Mouse (Mus musculus) spleen, embryonic (tissue): Measurements from ENCODE around the gene Pds5b.
"Not testable (repeated sequence)": the region's sequence is repeated elsewhere in the genome, so short reads cannot be mapped to it uniquely, and the experiment has no call there.

ENCODE experiments used
- CTCF ChIA-PET: fragments of 350-600 bp; sonication (Branson Sonifier 250); formaldehyde crosslinking; loops from one replicate; lab custom pipeline; 2022; lab: Charles Lee

Pds5b gene

GRCm38 (mm10) chr5:150819520-150819919, 146.0 kb downstream of the Pds5b start:
- CTCF ChIA-PET: no interaction called here

- CTCF ChIA-PET: interaction anchor here (0.6 kb wide), 1 partner anchor 19 kb away, joined by 5 read pairs; no protein-coding TSS in a partner anchor
Observed at GRCm38 (mm10) chr5:150821152-150821551, 147.6 kb downstream of the Pds5b start.

GRCm38 (mm10) chr5:150822781-150823180, 149.2 kb downstream of the Pds5b start:
- CTCF ChIA-PET: no interaction called here

GRCm38 (mm10) chr5:150823361-150823760, 149.8 kb downstream of the Pds5b start:
- CTCF ChIA-PET: no interaction called here

DNA sequence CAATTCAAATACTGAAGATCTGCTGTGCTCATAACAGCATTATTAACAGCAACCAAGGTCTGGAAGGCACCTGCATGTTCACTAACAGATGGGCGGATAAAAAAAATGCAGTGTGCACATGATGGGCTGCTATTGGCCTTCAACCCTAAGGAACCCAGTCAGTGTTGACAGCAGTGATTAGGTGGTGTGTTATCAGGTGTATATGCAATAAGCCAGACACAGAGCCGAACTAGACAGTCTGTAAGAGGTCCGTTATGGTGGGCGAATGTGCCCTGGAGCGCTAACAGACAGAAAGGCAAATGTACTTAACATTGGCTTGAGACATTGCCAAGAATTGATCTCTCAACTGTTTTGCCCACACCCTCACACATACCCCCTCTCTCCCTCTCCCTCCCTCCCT, 156.0 kb downstream of the Pds5b start:
- CTCF ChIA-PET: no interaction called here

- CTCF ChIA-PET: no interaction called here
Observed at GRCm38 (mm10) chr5:150830718-150831117, 157.2 kb downstream of the Pds5b start.

DNA sequence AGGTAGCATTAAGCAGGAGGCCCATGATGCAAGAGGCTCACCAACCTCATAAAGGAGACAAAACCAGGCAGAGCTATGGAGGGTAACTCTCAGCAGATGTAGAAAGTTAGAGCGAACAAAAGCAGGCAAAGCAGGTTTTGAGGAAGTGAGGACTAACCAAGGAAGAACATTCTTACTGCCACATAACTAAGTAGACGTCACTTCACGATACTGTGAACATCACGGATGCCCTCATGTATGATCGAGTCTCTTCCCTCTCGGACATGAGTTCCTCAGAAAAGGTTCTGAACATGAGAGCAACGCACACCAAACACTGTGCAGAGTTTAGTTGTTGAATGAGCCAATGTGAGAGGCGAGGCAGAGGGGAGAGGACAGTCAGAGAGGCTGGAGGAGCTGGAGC, 163.2 kb downstream of the Pds5b start:
- CTCF ChIA-PET: no interaction called here

- CTCF ChIA-PET: interaction anchor here (0.5 kb wide), 1 partner anchor 19 kb away, joined by 5 read pairs; no protein-coding TSS in a partner anchor
Observed at GRCm38 (mm10) chr5:150839688-150840541, 166.4 kb downstream of the Pds5b start.

DNA sequence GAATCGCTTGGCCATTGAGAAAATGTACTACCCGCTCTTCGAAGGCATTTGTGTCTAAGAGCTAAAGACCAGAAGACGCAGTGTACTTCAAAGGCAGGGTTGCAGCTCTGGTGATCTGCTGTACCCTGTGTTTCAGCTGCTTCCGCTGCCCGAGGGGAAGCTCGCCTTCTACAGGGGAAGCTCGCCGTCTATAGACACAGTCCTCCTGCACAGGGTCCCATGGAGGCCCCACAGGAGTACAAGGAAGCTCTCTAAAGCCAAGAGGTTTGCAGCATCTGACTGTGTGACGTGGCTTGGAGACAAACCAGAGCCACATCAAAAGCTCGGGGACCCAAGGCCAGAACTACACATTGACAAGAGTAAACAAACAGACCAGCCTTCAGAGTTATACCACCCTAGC, 167.1 kb downstream of the Pds5b start:
- CTCF ChIA-PET: interaction anchor here (0.5 kb wide), 1 partner anchor 20 kb away, joined by 5 read pairs; no protein-coding TSS in a partner anchor

DNA sequence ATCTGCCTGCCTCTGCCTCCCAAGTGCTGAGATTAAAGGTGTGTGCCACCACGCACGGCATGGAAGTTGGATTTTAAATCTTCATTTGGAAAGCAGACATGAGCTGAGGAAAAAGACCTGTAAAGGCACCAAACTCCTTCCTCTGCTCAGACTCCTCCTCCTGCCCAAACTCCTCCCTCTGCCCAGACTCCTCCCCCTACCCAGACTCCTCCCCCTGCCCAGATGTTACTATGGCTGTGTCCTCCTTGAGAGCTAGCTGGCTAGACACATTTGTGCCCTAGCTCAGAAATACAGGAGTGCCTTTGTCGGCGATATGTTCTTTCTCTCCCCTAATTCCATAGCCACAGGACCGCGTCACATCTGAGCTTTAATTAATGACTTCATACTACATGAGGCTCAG, 172.4 kb downstream of the Pds5b start:
- CTCF ChIA-PET: no interaction called here

DNA sequence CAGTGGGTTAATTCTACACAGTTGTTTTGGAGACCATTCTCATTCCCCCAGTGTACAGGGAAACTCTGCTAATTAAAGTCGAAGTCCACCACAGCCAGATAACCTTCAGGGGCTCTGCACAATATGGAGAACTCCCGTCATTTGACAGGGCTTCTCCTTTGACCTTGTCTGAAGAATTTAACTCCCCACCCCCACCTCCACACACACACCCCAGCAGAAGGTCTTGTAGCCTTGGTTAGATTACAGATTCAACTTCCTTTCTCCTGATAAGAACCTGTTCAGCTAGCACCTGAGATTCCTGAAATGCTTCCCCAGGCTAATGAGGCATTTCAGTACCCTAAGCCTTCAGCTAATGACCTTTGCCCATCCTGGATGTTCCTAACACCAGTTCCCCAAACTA, 177.3 kb downstream of the Pds5b start:
- CTCF ChIA-PET: no interaction called here

GRCm38 (mm10) chr5:150852097-150852496, 178.6 kb downstream of the Pds5b start:
- CTCF ChIA-PET: not testable (repeated sequence)

GRCm38 (mm10) chr5:150854506-150854905, 181.0 kb downstream of the Pds5b start:
- CTCF ChIA-PET: no interaction called here

DNA sequence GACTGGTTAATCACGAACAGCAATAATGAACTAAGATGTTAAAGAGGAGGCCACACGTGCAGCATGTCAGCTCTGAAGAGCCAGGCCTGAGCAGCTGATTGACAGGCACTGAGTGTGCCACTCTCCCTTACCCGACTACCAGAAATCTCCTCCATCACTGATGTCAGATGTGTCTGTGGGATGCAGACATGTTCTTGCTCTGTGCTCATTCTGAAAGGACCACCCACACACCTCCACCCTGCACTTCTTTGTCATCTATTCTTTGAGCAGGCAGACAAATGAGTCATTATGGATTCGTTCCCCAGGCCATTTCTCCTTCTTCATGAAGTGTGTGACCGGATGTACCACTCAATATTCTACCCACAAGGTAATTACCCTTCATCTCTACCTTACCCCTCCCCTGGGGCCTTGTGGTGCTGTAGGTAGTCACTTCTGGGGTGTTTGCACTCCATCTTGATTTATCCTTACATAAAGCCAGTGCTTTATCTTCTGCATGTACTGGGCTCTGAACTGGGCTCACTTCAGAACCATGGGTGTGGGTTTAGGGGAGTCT, 186.2 kb downstream of the Pds5b start:
- CTCF ChIA-PET: no interaction called here
